Mouse (Mus musculus): ENCODE results near the gene Cops9. TPM values are rescaled to one million over a fixed set of nuclear protein-coding genes. Genes with fewer than 3 reads are reported as not detected.

The Cops9 gene
- polyA plus RNA-seq, 1 experiment from 2014 or later: 677 TPM

GRCm38 (mm10) chr1:92648673-92649072, 6.9 kb upstream of the Cops9 start, which contains the start of gene Otos:
Otos (minus strand) TSS chr1:92648841.
- Histone ChIP-seq H3K27ac (ENCODE audit: low read depth, low read length) (no peak within 1 kb of the TSS), H3K4me2 (ENCODE audit: low read length) (no peak within 1 kb of the TSS), H3K4me3 (ENCODE audit: low read depth, low read length) (no peak within 1 kb of the TSS), H3K9me3 (replicated peaks; ENCODE audit: control insufficient read depth, low read length) (no peaks in the 10 kb centered on the region), H3K9ac (ENCODE audit: low read length) (no peak within 1 kb of the TSS), H3K4me1 (ENCODE audit: control insufficient read depth, insufficient read depth, low read length) (no peaks in the 10 kb centered on the region; the same call in 1 of the 2 replicates), H3K27me3 (replicated peaks; ENCODE audit: control insufficient read depth, insufficient read depth, low read length) (no peaks in the 10 kb centered on the region), H3K36me3 (ENCODE audit: control insufficient read depth, insufficient read depth, low read length) (no peaks in the 10 kb centered on the region)
- peak; percentile 79 for DNase-seq (ENCODE audit: low spot score)
- 26% methylated on average over 8 of the region's 8 CpGs for WGBS
- peak; percentile 67 for ATAC-seq

DNA sequence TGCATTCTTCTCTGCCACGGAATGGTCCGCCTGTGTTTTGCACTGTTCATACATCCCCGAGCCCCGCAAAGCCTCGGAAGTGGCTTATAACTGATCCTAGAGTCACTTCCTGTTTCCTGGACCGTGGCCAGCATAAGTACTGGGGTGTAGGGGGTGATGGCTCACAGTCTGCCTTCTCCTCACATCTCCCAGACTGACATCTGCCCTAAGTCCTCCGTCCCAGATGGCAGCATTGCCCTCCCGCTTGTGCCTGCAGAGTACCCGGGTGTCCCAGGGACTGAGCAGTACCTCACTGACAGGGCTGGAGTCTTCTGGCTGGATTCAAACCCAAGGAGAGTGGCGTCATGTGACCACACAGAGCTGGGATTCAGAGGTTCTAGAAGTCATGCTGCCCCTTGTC, 6.4 kb upstream of the Cops9 start:
- Histone ChIP-seq H3K9ac (ENCODE audit: low read length) (no peak overlapping the region), H3K27ac (ENCODE audit: low read depth, low read length) (no peak overlapping the region), H3K9me3 (replicated peaks; ENCODE audit: control insufficient read depth, low read length) (no peaks in the 10 kb centered on the region), H3K4me3 (ENCODE audit: low read depth, low read length) (no peak overlapping the region), H3K4me2 (ENCODE audit: low read length) (no peak overlapping the region), H3K27me3 (replicated peaks; ENCODE audit: control insufficient read depth, insufficient read depth, low read length) (no peaks in the 10 kb centered on the region), H3K4me1 (ENCODE audit: control insufficient read depth, insufficient read depth, low read length) (no peaks in the 10 kb centered on the region; the same call in 1 of the 2 replicates), H3K36me3 (ENCODE audit: control insufficient read depth, insufficient read depth, low read length) (no peaks in the 10 kb centered on the region)
- DNase-seq (ENCODE audit: low spot score) (peak; percentile 5), ATAC-seq (0 out of 2 replicates have a peak, but pooled peaks have one; percentile 33)
- 56% methylated on average over 10 of the region's 10 CpGs for WGBS

DNA sequence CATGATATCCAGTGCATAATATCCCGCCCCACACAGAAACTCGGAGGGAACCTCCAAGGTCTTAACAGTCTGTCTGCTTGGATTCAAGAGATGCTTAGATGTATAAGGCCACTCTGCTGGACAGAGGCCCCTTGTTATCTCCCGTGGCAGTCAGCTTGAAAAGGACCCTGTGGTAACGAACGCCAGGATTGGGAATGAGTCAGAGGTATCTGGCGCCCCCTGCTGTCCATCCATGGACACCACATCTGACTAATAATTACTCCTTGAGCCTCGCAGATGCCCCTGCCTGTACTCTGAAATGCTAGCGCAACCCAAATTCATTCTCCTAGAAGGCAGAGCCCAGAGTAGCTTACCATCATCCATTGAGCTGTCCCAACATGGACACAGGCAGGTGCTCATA, 6.0 kb upstream of the Cops9 start:
- Histone ChIP-seq H3K27ac (ENCODE audit: low read depth, low read length) (no peak overlapping the region), H3K36me3 (ENCODE audit: control insufficient read depth, insufficient read depth, low read length) (no peaks in the 10 kb centered on the region), H3K4me2 (ENCODE audit: low read length) (no peak overlapping the region), H3K4me1 (ENCODE audit: control insufficient read depth, insufficient read depth, low read length) (no peaks in the 10 kb centered on the region; the same call in 1 of the 2 replicates), H3K9ac (ENCODE audit: low read length) (no peak overlapping the region), H3K9me3 (replicated peaks; ENCODE audit: control insufficient read depth, low read length) (no peaks in the 10 kb centered on the region), H3K4me3 (ENCODE audit: low read depth, low read length) (no peak overlapping the region), H3K27me3 (replicated peaks; ENCODE audit: control insufficient read depth, insufficient read depth, low read length) (no peaks in the 10 kb centered on the region)
- DNase-seq (ENCODE audit: low spot score) (peak; percentile 85), ATAC-seq (peak; percentile 73)
- WGBS: 4% methylated on average over 8 of the region's 8 CpGs

- ATAC-seq: no peak
- Histone ChIP-seq H3K4me3 (ENCODE audit: low read depth, low read length) (no peak overlapping the region), H3K27me3 (replicated peaks; ENCODE audit: control insufficient read depth, insufficient read depth, low read length) (no peaks in the 10 kb centered on the region), H3K27ac (ENCODE audit: low read depth, low read length) (no peak overlapping the region), H3K4me1 (ENCODE audit: control insufficient read depth, insufficient read depth, low read length) (peaks cover 4% of the 10 kb centered on the region), H3K9me3 (replicated peaks; ENCODE audit: control insufficient read depth, low read length) (no peaks in the 10 kb centered on the region), H3K9ac (ENCODE audit: low read length) (no peak overlapping the region), H3K4me2 (ENCODE audit: low read length) (no peak overlapping the region), H3K36me3 (ENCODE audit: control insufficient read depth, insufficient read depth, low read length) (no peaks in the 10 kb centered on the region)
- WGBS: 67% methylated on average over 4 of the region's 4 CpGs
- no peak for DNase-seq (ENCODE audit: low spot score)
These were observed 5.2 kb upstream of the Cops9 start for GRCm38 (mm10) chr1:92647026-92647425.

- DNase-seq (ENCODE audit: low spot score): no peak
- Histone ChIP-seq H3K36me3 (ENCODE audit: control insufficient read depth, insufficient read depth, low read length) (no peaks in the 10 kb centered on the region), H3K4me3 (ENCODE audit: low read depth, low read length) (no peak overlapping the region), H3K4me2 (ENCODE audit: low read length) (no peak overlapping the region), H3K4me1 (ENCODE audit: control insufficient read depth, insufficient read depth, low read length) (peaks cover 5% of the 10 kb centered on the region; the same call in 1 of the 2 replicates), H3K9ac (ENCODE audit: low read length) (no peak overlapping the region), H3K27ac (ENCODE audit: low read depth, low read length) (no peak overlapping the region), H3K27me3 (replicated peaks; ENCODE audit: control insufficient read depth, insufficient read depth, low read length) (no peaks in the 10 kb centered on the region), H3K9me3 (replicated peaks; ENCODE audit: control insufficient read depth, low read length) (no peaks in the 10 kb centered on the region)
- no peak for ATAC-seq
- WGBS: 90% methylated on average over 7 of the region's 7 CpGs
These were observed 4.8 kb upstream of the Cops9 start for GRCm38 (mm10) chr1:92646601-92647000.

DNA sequence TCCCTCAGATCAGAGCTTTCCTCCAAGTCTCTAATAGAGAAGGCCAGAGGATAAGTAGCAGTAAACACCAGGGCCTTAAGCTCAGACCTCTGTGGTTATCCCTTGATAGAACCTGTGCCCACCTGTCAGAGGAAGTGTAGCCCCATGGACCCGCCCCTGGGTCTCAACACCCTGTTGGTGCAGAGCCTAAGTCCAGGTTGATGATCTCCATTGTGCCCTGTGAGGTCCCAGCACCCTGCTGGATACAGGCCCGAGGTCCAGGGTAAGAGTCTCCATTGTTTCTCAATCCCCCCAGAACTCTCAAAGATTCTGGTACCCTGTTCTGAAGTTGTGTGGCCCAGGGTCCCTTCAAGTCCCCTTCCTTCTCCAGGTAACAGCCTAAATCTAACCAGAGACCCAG, 4.3 kb upstream of the Cops9 start:
- no peak overlapping the region for H3K4me3 ChIP-seq (ENCODE audit: low read depth, low read length)
- DNase-seq (ENCODE audit: low spot score): no peak
- no peak overlapping the region for H3K4me2 ChIP-seq (ENCODE audit: low read length)
- H3K27ac ChIP-seq (ENCODE audit: low read depth, low read length): no peak overlapping the region
- H3K36me3 ChIP-seq (ENCODE audit: control insufficient read depth, insufficient read depth, low read length): no peaks in the 10 kb centered on the region
- ATAC-seq: no peak
- no peak overlapping the region for H3K9ac ChIP-seq (ENCODE audit: low read length)
- no peaks in the 10 kb centered on the region for H3K9me3 ChIP-seq (replicated peaks; ENCODE audit: control insufficient read depth, low read length)
- peaks cover 7% of the 10 kb centered on the region; the same call in 1 of the 2 replicates for H3K4me1 ChIP-seq (ENCODE audit: control insufficient read depth, insufficient read depth, low read length)
- H3K27me3 ChIP-seq (replicated peaks; ENCODE audit: control insufficient read depth, insufficient read depth, low read length): no peaks in the 10 kb centered on the region
- 45% methylated on average over 2 of the region's 2 CpGs for WGBS

DNA sequence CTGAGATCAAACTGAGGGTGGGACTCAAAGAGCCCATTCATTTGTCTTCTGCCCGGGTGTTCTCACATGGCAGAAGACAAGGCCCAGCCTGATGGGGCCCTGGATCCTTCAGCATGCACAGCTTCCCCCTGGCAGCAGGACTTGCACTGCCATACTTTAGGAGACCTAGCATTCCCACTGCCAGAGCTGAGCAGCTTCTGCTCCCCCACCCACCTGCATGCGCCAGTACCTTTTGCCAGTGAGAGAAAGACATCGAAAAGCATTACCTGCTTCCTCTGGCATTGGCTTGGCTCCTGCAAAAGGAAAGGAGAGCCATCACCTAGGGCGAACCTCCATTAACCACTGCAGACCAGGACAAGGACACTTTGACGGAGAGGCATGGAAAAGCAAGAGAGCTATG, 3.1 kb upstream of the Cops9 start:
- H3K27me3 ChIP-seq (replicated peaks; ENCODE audit: control insufficient read depth, insufficient read depth, low read length): no peaks in the 10 kb centered on the region
- H3K4me2 ChIP-seq (ENCODE audit: low read length): no peak overlapping the region
- H3K36me3 ChIP-seq (ENCODE audit: control insufficient read depth, insufficient read depth, low read length): no peaks in the 10 kb centered on the region
- peaks cover 14% of the 10 kb centered on the region for H3K4me1 ChIP-seq (ENCODE audit: control insufficient read depth, insufficient read depth, low read length)
- H3K9ac ChIP-seq (ENCODE audit: low read length): no peak overlapping the region
- WGBS: 86% methylated on average over 5 of the region's 5 CpGs
- no peaks in the 10 kb centered on the region for H3K9me3 ChIP-seq (replicated peaks; ENCODE audit: control insufficient read depth, low read length)
- ATAC-seq (no peak), DNase-seq (ENCODE audit: low spot score) (no peak)
- no peak overlapping the region for H3K27ac ChIP-seq (ENCODE audit: low read depth, low read length)
- H3K4me3 ChIP-seq (ENCODE audit: low read depth, low read length): no peak overlapping the region

GRCm38 (mm10) chr1:92643691-92644090, 1.9 kb upstream of the Cops9 start:
- no peaks in the 10 kb centered on the region for H3K27me3 ChIP-seq (replicated peaks; ENCODE audit: control insufficient read depth, insufficient read depth, low read length)
- no peak overlapping the region for H3K4me3 ChIP-seq (ENCODE audit: low read depth, low read length)

DNA sequence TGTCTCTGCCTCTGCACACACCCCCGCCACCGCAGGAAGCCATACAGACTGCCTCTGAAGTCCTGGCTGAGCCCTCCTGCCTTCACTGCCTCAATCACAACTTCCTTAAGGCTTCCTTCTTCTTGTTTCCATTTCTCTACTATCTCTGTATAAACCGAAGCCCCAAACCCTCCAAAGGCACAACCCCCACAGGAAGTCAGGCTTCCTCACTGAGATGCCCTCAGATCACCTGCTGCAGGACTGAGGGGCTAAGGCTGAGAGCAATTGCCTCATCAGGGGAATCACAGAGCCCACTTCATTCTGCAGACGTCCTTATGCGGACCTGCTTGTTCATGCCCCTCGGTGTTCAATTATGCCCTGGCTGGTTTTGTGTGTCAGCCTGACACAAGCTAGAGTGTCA, 1.4 kb downstream of the Cops9 start:
- DNase-seq (ENCODE audit: low spot score) (no peak), ATAC-seq (no peak)
- Histone ChIP-seq H3K36me3 (ENCODE audit: control insufficient read depth, insufficient read depth, low read length) (peaks cover 40% of the 10 kb centered on the region), H3K9me3 (replicated peaks; ENCODE audit: control insufficient read depth, low read length) (no peaks in the 10 kb centered on the region), H3K27ac (ENCODE audit: low read depth, low read length) (no peak overlapping the region), H3K27me3 (replicated peaks; ENCODE audit: control insufficient read depth, insufficient read depth, low read length) (no peaks in the 10 kb centered on the region), H3K9ac (ENCODE audit: low read length) (peak overlapping the region; percentile 88), H3K4me3 (ENCODE audit: low read depth, low read length) (peak overlapping the region; percentile 80; the same call in 1 of the 2 replicates), H3K4me2 (ENCODE audit: low read length) (peak overlapping the region; percentile 65), H3K4me1 (ENCODE audit: control insufficient read depth, insufficient read depth, low read length) (peaks cover 14% of the 10 kb centered on the region)
- WGBS: 90% methylated on average over 6 of the region's 6 CpGs

More at GRCm38 (mm10) chr1:92643691-92644090, 1.9 kb upstream of the Cops9 start:
- WGBS: 89% methylated on average over 4 of the region's 4 CpGs
- H3K36me3 ChIP-seq (ENCODE audit: control insufficient read depth, insufficient read depth, low read length): peaks cover 9% of the 10 kb centered on the region
- no peaks in the 10 kb centered on the region for H3K9me3 ChIP-seq (replicated peaks; ENCODE audit: control insufficient read depth, low read length)
- ATAC-seq (no peak), DNase-seq (ENCODE audit: low spot score) (no peak)
- no peak overlapping the region for H3K27ac ChIP-seq (ENCODE audit: low read depth, low read length)
- H3K9ac ChIP-seq (ENCODE audit: low read length): no peak overlapping the region
- no peak overlapping the region for H3K4me2 ChIP-seq (ENCODE audit: low read length)
- H3K4me1 ChIP-seq (ENCODE audit: control insufficient read depth, insufficient read depth, low read length): peaks cover 14% of the 10 kb centered on the region

Data from forebrain, embryonic 14.5 days (tissue).